Mouse (Mus musculus) midbrain, embryonic 12.5 days (tissue): ENCODE data around the gene Pdx1. TPM values are rescaled to one million over a fixed set of nuclear protein-coding genes. Genes with fewer than 3 reads are reported as not detected.

Experiments
- ATAC-seq: fragments of 200-750 bp; cut with Nextera tagmentation; 2 replicates; pipeline ENCODE4 v1.8.0; 2017; ENCODE audit warnings: low read depth, moderate TSS enrichment, moderate library complexity; ENCODE audit not compliant: low FRiP score
- H3K27ac ChIP-seq: fragments of 300-500 bp; sonication (generic); replicated peaks from 2 replicates; pipeline ENCODE4 v1.5.1; 2016; ENCODE audit warnings: mild to moderate bottlenecking
- H3K27me3 ChIP-seq: fragments of 300-500 bp; sonication (generic); 2 replicates; pipeline ENCODE4 v1.6.1; 2016; ENCODE audit warnings: mild to moderate bottlenecking
- H3K36me3 ChIP-seq: fragments of 300-500 bp; sonication (generic); 2 replicates; pipeline ENCODE4 v1.6.1; 2016
- H3K4me1 ChIP-seq: fragments of 300-500 bp; sonication (generic); 2 replicates; pipeline ENCODE4 v1.6.1; 2016
- H3K4me2 ChIP-seq: fragments of 300-500 bp; sonication (generic); replicated peaks from 2 replicates; pipeline ENCODE4 v1.6.1; 2016; ENCODE audit warnings: mild to moderate bottlenecking, moderate library complexity
- H3K4me3 ChIP-seq: fragments of 300-500 bp; sonication (generic); 2 replicates; pipeline ENCODE4 v1.5.1; 2016; ENCODE audit warnings: mild to moderate bottlenecking
- H3K9ac ChIP-seq: fragments of 300-500 bp; sonication (generic); replicated peaks from 2 replicates; pipeline ENCODE4 v1.6.1; 2016; ENCODE audit warnings: mild to moderate bottlenecking, moderate library complexity
- H3K9me3 ChIP-seq: fragments of 300-500 bp; sonication (generic); 2 replicates; pipeline ENCODE4 v1.6.1; 2016; ENCODE audit warnings: mild to moderate bottlenecking
- WGBS: fragments of 180-500 bp; shearing (Covaris S2); methylation state at CpG from one replicate; pipeline ENCODE4 v1.1.7; 2016; 5-methylcytosine and 5-hydroxymethylcytosine counted together
- polyA plus RNA-seq: library from polyadenylated mRNA; unstranded; fragments of >200 nt; fragmentation: Nextera tagmentation; extraction: Ambion mirVana; gene quantifications from 2 replicates; pipeline ENCODE4 v1.2.1, GENCODE M21; 2016

Pdx1 gene
- polyA plus RNA-seq, 1 experiment from 2014 or later: not detected

DNA sequence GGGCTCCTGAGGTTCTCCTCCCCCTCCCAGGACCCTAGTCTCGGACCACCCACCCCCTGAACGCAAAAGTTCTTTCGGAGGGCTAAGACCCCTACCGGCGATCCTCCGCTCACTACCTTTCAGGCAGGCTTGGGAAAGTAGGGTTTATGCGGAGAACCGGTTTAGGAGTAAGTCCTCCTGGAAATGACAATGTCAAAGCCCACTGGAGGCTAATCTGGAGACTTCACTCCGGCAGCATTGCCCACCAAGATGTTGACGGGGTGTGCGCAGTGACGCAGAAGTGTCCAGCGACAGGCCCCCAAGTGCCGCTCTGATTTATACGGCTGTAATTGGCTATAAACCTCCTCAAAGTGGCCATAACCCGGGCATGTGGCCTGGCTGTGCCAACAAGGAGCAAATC lies 35.4 kb downstream of the Pdx1 start:
- Histone ChIP-seq H3K27me3 (peaks cover 100% of the 10 kb centered on the region), H3K4me1 (peaks cover 11% of the 10 kb centered on the region; the same call in 1 of the 2 replicates), H3K9ac (no peak overlapping the region), H3K27ac (no peak overlapping the region), H3K36me3 (no peaks in the 10 kb centered on the region), H3K4me2 (peak overlapping the region; percentile 9; the same call in 1 of the 2 replicates), H3K4me3 (peak overlapping the region; percentile 20; the same call in 1 of the 2 replicates), H3K9me3 (no peaks in the 10 kb centered on the region)
- no peak for ATAC-seq
- 1% methylated on average over 16 of the region's 16 CpGs for WGBS

DNA sequence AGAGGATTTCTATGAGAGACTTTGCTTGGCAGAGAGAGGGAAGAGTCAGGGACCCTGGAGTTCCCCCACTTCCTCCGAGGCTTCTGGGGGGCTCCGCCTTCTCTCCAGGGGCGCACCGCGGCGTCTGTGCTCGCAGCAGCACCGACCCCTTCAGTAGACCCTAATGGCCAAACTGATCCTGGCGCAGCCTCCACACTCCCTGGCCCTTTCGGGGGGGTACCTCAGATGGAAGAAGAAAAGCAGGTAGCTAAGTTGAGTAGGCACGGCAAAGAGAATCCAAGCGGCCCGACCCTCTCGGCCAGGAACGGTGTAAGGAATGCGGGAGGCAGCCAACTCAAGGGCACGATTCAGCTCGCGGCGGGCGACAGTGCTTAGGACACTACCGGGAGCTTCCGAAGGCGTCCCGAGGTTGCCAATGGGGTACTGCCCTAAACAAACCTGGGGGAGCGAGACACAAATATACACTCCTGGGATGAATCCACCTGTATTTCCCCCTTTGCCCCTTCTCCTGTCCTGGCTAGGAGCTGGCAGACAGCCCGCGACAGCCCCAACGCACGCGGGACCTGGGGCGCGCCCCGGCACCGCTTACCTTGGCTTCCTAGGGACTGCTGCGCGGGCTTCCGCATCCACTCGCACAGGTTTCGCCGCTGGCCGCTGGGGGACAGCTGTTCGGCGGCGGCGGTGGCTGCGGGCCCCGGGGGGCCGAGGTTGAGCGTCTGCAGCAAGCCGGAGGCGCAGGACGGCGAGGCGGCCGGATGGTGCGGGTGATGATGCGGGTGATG lies 36.3 kb downstream of the Pdx1 start:
- H3K4me2 ChIP-seq: no peak overlapping the region
- H3K27me3 ChIP-seq: peaks cover 100% of the 10 kb centered on the region
- peak overlapping the region; percentile 12; the same call in 1 of the 2 replicates for H3K4me3 ChIP-seq

DNA sequence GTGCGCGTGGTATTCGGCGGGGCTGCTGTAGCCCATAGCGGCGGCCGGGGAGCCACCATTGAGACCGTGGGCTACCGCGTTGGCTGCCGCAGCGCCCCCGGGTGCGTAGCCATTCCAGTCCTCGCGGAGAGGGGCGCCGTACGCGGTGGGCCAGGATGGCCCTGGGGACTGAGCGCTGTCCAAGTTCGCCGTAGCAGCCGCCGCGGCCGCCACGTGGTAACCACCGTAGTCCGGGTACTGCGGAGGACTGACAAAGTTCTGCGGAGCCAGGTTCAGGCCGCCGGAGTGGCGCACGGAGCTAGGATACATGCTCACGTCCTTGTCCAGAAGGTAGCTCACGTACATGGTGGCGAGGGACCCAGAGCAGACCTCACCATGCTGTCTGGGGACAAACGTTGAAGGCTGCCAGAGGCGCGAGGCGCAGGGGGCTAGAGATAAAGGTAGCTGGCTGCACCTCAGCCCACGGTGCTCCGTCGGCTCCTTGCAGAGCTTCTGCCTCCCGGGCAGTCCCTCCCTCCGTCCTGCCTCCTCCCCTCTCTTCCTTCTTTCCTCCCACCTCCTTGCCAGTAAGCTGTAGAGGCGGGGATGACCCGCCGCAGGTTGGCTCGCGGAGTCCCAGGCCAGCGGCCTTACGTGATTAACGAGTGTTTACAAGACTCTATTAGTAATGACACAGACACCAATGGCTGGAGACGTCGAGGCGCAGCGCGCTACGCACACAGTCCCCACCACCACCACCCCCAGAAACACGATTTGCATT lies 37.1 kb downstream of the Pdx1 start, which contains the start of gene Cdx2:
Cdx2 (minus strand) TSS at position 633 of the 760 bp plus-strand sequence.
- Histone ChIP-seq H3K4me1 (peaks cover 8% of the 10 kb centered on the region; the same call in 1 of the 2 replicates), H3K4me2 (no peak within 1 kb of the TSS), H3K27me3 (peaks cover 100% of the 10 kb centered on the region), H3K9ac (no peak within 1 kb of the TSS), H3K9me3 (no peaks in the 10 kb centered on the region), H3K36me3 (no peaks in the 10 kb centered on the region), H3K4me3 (peak within 1 kb of the TSS; percentile 12; the same call in 1 of the 2 replicates), H3K27ac (no peak within 1 kb of the TSS)
- WGBS: under 1% methylated on average over 60 of the region's 63 CpGs
- ATAC-seq: 0 out of 2 replicates have a peak, but pooled peaks have one; percentile 16

More for the DNA sequence above, 36.3 kb downstream of the Pdx1 start:
- Histone ChIP-seq H3K9ac (no peak overlapping the region), H3K4me1 (peaks cover 11% of the 10 kb centered on the region; the same call in 1 of the 2 replicates), H3K36me3 (no peaks in the 10 kb centered on the region), H3K9me3 (no peaks in the 10 kb centered on the region), H3K27ac (no peak overlapping the region)
- under 1% methylated on average over 58 of the region's 58 CpGs for WGBS
- ATAC-seq: no peak

DNA sequence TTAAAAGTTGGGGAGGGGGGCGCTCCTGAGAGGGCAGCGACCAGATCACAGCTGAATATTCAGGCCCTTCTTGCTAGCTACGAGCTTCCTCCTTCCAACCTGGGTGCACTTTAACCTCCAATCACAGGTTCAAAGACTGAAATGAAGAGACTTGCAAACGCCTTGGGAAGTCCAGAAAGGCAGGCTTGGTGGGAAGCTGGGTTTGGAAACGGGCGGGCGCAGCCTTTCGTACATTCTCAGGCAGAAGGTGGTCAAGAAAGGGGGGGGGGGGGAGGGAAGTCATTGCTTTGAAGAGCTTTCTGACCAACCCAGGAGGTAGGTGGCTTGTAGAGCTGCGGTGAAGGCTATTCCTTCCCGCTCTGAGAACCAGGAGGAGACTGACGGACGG lies 37.6 kb downstream of the Pdx1 start:
- H3K27ac ChIP-seq: no peak overlapping the region
- 3% methylated on average over 12 of the region's 12 CpGs for WGBS
- no peak overlapping the region for H3K4me2 ChIP-seq
- H3K27me3 ChIP-seq: peaks cover 99% of the 10 kb centered on the region
- no peak overlapping the region for H3K9ac ChIP-seq
- H3K9me3 ChIP-seq: no peaks in the 10 kb centered on the region
- H3K4me3 ChIP-seq: no peak overlapping the region
- no peak for ATAC-seq
- H3K36me3 ChIP-seq: no peaks in the 10 kb centered on the region
- peaks cover 8% of the 10 kb centered on the region; the same call in 1 of the 2 replicates for H3K4me1 ChIP-seq

DNA sequence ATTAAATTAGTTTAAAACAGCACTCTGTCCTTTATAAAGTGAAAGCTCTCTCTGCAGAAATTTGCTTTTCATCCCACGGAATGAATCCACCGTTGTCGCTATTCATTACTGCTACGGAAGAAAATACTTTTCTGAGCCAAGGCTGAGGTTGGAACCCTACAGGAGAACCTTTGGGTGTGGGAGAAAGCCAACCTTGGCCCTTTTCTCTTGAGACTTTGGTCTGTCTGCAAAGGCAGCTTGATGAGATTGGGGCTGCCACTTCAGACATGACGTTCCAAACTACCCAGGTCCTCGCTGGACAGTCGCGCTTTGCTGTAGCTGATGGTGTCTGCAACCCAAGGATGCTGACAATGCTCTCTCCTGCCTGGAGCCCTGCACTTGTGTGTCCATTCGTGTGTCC lies 38.7 kb downstream of the Pdx1 start:
- Histone ChIP-seq H3K36me3 (no peaks in the 10 kb centered on the region), H3K9me3 (no peaks in the 10 kb centered on the region), H3K4me3 (no peak overlapping the region), H3K4me2 (no peak overlapping the region), H3K4me1 (peaks cover 8% of the 10 kb centered on the region; the same call in 1 of the 2 replicates), H3K27ac (no peak overlapping the region), H3K27me3 (peaks cover 99% of the 10 kb centered on the region), H3K9ac (no peak overlapping the region)
- ATAC-seq: no peak
- WGBS: 7% methylated on average over 9 of the region's 9 CpGs

DNA sequence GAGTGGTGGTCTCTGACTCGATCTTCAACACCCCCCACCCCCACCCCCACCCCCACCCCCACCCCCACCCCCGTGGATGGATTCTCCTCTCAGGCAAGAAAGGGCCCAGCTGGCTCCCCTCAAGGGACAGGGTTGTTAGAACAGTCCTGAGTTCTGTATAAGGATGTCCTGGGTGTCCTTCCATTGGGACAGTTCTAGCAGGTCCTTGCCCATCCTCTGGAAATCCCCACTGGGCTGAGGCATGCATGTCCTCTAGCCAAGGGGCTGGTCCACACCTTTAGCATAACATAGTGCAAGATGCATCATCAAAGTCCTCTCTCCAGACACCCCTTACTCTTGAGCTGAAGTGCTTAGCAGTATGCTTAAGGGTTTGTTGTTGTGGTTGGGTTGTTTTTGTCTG lies 40.0 kb downstream of the Pdx1 start:
- H3K36me3 ChIP-seq: no peaks in the 10 kb centered on the region
- no peaks in the 10 kb centered on the region for H3K9me3 ChIP-seq
- ATAC-seq: no peak
- no peak overlapping the region for H3K4me3 ChIP-seq
- WGBS: 4% methylated on average over 2 of the region's 2 CpGs
- peaks cover 5% of the 10 kb centered on the region; the same call in 1 of the 2 replicates for H3K4me1 ChIP-seq
- no peak overlapping the region for H3K27ac ChIP-seq
- H3K9ac ChIP-seq: no peak overlapping the region
- H3K27me3 ChIP-seq: peaks cover 99% of the 10 kb centered on the region
- no peak overlapping the region for H3K4me2 ChIP-seq

DNA sequence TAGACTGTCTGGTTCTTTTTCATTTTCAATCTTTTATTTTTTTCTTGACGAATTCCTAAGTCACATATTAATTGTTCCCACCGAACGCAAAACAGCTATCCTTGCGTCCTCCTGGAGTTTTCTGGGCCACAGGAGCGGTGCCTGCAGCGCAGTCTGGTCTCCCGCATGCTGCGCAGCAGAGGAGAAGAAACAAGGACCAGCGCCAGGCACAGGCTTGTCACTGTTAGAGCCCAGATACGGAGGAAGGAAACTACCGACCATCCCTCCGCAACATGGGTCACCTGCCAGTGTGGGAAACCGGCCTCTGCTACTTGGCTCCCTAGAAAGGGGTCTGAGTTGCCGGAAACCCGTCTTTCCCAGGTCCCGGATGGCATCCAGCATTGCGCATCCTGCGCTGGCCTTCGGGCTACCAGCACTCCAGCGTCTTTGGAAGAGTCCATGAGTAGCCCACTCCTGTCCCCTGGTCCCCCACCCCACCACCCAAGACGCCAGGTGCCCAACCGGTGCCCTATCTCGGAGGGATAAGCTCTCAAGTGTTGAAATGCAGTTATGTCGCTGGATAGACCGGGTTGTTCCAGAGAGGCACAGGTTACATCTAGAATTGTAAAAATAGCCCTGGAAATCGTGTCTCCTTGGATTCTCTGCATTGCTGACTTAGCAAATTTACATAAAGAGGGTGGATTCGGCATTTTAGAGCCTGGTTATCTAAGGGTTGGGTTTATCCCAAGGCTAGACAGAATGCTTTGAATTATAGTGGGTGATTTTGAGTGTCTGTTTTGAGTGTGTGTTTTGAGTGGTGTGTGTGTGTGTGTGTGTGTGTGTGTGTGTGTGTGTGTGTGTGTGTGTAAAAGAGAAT lies 43.3 kb downstream of the Pdx1 start:
- Histone ChIP-seq H3K9ac (no peak overlapping the region), H3K4me3 (no peak overlapping the region), H3K9me3 (no peaks in the 10 kb centered on the region), H3K27ac (no peak overlapping the region), H3K4me1 (no peaks in the 10 kb centered on the region; the same call in 1 of the 2 replicates), H3K27me3 (peaks cover 99% of the 10 kb centered on the region), H3K36me3 (no peaks in the 10 kb centered on the region), H3K4me2 (no peak overlapping the region)
- WGBS: 1% methylated on average over 27 of the region's 27 CpGs
- no peak for ATAC-seq

DNA sequence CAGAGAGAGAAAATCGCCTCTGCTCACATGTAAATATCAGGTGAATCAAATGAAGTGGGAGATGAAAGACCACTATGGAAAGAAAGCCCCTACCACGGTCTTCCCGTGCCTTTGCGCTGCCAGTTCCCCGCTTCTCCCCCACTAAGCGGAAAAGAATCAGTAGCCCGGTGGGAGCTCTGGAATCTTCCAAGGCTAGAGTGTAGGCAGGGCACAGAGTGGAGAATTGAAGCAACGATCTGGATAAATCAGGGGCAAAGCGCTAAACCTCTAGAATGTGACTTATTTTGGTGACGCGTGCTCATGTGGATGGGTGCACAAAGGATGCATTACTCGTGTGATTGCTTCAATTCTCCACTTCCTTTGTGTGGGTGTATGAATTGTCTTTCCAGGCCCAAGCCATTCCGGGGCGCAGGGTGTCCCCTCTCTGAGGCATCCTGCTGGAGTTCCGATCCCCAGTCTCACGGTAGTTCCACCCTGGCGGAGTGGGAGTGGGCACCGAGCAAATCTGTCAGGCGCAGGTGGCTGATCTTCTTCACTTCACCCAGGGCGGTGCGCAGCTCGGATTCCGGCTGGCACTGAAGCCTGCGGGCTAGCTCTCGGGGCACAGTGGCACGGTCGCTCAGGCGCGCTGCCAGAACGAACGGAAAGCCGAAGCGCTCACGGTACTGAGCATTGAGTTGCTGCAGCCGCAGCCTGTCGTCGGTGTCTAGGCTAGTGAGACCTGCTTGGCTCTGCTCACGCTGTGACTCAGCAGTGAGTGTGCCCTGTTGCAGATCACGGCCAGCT lies 45.1 kb downstream of the Pdx1 start:
- Histone ChIP-seq H3K36me3 (no peaks in the 10 kb centered on the region), H3K4me2 (no peak overlapping the region), H3K9me3 (no peaks in the 10 kb centered on the region), H3K27me3 (peaks cover 98% of the 10 kb centered on the region), H3K9ac (no peak overlapping the region), H3K27ac (no peak overlapping the region), H3K4me1 (no peaks in the 10 kb centered on the region; the same call in 1 of the 2 replicates), H3K4me3 (no peak overlapping the region)
- no peak for ATAC-seq
- under 1% methylated on average over 39 of the region's 39 CpGs for WGBS

DNA sequence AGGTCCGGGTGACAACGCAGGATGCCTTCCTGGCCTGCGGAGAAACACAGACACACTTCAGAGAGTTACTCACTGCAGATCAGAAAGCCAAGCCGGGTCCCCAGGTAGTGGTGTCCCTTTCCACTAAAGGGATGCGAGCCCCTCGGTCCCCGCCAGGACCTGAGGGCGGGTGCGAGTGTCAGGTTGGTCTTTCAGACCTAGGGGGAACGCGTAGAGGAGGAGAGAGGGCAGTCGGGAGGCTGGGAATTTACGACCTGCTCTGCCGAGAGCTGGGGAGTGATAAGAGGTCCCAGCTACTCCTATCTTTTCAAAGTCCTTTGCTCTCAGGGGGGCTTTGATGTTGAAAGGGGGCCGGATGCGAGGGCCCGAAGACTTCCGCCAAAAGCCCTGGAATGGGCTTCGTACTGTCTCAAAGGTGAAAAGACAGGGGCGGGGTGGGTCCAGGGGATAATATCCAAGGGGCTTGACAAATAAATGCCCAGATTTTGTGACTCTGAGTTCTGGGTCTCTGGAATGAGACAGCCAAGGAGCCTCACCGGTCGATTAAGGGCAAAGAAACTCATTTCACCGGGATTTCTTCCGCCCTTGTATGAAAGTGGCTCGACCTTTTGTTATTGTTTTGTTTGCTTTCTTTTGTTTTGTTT lies 45.8 kb downstream of the Pdx1 start:
- Histone ChIP-seq H3K4me2 (no peak overlapping the region), H3K27me3 (peaks cover 98% of the 10 kb centered on the region), H3K36me3 (no peaks in the 10 kb centered on the region), H3K4me1 (no peaks in the 10 kb centered on the region; the same call in 1 of the 2 replicates), H3K27ac (no peak overlapping the region), H3K4me3 (no peak overlapping the region), H3K9me3 (no peaks in the 10 kb centered on the region), H3K9ac (no peak overlapping the region)
- no peak for ATAC-seq
- under 1% methylated on average over 25 of the region's 25 CpGs for WGBS

DNA sequence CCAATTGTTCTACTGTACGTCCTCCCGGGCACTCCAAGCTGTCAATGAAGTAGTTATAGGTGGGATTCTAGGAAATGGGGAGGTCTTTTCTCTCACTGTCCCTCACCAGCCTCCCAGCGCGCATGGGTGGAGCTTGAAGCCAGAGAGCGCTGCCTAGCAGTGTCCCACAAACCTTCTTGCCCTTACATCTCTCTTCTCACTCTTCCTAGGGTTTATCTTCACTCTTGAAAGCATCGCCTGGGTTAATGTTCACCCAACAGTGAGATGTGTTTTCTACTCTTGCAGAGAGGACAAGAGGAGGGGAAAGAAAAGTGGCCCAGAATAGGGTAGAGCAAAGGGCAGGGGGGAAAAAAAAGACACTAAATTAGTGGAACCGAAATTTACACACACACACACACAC lies 47.6 kb downstream of the Pdx1 start:
- Histone ChIP-seq H3K9ac (no peak overlapping the region), H3K27me3 (peaks cover 99% of the 10 kb centered on the region), H3K27ac (no peak overlapping the region), H3K4me1 (no peaks in the 10 kb centered on the region; the same call in 1 of the 2 replicates), H3K36me3 (no peaks in the 10 kb centered on the region), H3K4me3 (no peak overlapping the region), H3K4me2 (no peak overlapping the region), H3K9me3 (no peaks in the 10 kb centered on the region)
- no peak for ATAC-seq
- 4% methylated on average over 7 of the region's 7 CpGs for WGBS
